Mouse (Mus musculus) A20 (cell line): ENCODE measurements at regions not wholly inside any gene's neighbourhood (a gene's known extent, or its start where the extent isn't known, plus 50 kb on each side); places are given as distances from the start of the nearest gene placed in this dataset.
"Not testable (repeated sequence)": the region's sequence is repeated elsewhere in the genome, so short reads cannot be mapped to it uniquely, and the experiment has no call there.

Experiments used
- DNase-seq: peaks from one replicate; pipeline ENCODE4 v3.0.0-alpha.2; 2011; ENCODE audit warnings: low read depth, low spot score

DNA sequence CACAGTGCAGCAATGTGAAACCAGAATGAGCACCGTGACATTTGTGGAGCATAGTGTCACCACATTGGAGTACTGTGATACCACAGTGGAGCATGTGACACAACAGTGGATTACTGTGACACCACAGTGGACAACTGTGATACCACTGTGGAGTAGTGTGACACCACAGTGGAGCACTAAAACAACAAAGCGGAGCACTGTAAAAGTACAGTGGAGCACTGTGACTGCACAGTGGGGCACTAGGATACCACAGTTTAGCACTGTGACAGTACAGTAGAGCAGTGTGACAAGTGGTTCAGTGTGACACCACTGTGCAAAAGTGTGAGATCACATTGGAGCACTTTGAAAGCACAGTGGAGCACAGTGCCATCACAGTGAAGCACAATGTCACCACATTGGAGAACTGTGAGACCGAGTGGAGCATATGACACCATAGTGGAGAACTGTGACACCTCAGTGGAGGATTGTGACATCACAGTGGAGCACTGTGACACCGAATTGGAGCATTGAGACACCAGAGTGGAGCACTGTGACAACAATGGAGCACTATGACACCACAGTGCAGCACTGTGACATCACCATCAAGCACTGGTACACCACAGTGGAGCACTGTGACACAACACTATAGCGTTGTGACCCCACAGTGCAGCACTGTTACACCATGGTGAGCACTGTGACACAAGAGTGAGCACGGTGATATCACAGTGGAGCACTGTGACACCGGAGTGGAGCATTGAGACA is 86.6 kb upstream of the Vmn1r2 start:
- no peak for DNase-seq

- DNase-seq = no peak
These were observed 85.8 kb upstream of the Vmn1r2 start for GRCm38 (mm10) chr4:3081148-3081952.

DNA sequence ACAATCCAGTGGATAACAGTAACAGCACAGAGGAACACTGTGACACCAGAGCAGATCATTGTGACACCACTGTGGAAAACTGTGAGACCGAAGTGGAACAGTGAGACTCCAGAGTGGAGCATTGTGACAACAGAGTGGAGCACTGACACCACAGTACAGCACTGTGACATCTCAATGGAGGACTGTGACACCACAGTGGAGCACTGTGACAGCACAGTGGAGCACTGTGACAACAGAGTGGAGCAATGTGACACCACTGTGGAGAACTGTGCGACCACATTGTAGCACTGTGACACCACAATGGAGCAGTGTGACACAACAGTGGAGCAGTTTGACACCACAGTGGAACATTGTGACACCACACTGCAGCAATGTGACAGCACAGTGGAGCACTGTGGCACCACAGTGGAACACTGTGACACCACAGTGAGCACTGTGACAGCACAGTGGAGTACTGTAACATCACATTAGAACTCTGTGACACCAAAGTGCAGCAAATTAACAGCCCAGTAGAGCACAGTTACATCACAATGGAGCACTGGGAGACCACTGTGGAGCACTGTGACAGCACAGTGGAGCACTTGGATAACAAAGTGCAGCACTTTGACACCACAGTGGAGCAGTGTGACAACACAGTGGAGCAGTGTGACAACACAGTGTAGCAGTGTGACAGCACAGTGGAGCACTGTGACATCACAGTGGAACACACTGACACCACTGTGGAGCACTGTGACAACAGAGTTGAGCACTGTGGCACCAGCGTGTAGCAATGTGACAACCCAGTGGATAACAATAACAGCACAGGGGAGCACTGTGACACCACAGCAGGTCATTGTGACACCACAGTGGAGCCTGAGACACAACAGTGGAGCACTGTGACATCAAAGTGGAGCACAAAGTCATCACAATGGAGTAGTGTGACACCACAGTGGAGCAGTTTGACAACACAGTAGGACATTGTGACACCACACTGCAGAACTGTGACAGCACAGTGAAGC is 84.9 kb upstream of the Vmn1r2 start:
- DNase-seq = no peak

DNA sequence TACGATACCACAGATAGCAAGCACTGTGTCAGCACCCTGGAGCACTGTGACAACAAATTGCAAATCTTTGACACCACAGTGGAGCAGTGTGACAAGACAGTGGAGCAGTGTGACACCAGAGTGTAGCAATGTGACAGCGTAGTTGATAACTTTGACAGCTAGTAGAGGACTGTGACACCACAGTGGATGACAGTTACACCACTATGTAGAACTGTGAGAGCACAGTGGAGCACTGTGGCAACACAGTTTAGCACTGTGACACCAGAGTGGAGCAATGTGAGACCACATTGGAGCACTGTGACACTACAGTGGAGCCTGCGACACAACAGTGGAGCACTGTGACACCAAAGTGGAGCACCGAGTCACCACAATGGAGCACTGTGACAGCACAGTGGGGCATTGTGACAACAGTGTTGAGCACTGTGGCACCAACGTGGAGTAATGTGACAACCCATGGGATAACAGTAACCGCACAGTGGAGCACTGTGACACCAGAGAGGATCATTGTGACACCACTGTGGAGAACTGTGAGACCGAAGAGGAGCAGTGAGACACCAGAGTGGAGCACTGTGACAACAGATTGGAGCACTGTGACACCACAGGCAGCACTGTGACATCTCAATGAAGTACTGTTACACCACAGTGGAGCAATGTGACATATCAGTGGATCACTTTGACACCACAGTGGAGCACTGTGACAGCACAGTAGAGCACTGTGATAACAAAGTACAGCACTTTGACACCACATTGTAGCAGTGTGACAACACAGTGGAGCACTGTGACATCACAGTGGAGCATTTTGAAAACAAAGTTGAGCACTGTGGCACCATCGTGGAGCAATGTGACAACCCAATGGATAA is 83.7 kb upstream of the Vmn1r2 start:
- DNase-seq = no peak

- DNase-seq = peak; percentile 39
These were observed 83.0 kb upstream of the Vmn1r2 start for GRCm38 (mm10) chr4:3084021-3084545.

DNA sequence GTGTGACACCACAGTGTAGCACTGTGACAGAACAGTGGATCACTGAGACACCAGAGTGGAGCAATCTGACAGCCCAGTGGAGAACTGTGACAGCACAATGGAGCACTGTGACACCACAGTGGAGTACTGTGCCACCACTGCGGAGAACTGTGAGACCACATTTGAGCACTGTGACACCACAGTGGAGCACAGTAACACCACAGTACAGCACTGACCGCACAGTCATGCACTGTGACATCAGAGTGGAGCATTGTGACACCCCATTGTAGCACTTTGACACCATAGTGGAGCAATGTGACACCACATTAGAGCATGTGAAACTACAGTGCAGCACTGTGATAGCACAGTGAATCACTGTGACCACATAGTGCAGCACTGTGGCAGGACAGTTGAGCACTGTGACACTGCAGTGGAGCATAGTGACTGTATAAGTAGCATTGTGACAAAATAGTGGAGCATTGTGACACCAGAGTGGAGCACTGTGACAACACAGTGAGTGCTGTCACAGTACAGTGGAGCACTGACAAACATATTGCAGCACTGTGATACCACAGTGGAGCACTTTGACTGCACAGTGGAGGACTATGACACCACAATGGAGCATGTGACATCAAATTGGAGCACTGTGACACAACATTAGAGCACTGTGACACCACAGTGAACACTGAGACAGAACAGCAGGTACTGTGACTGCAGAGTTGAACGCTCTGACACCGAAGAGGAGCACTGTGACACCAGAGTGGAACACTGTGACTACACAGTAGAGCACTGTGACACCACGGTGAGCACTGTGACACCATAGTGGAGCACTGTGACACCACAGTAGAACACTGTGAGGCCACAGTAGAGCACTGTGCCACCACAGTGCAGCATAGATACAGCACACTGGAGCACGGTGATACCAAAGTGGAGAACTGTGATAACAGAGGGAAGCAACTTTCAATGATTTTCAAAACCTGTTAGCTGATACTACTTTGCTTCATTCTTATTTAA is 81.4 kb upstream of the Vmn1r2 start:
- peak; percentile 14 for DNase-seq

- not testable (repeated sequence) for DNase-seq
These were observed 79.5 kb upstream of the Vmn1r2 start for GRCm38 (mm10) chr4:3087616-3088015.

- DNase-seq = peak; percentile 6
These were observed 77.3 kb upstream of the Vmn1r2 start for GRCm38 (mm10) chr4:3089567-3090377.

- peak; percentile 4 for DNase-seq
These were observed 76.8 kb upstream of the Vmn1r2 start for GRCm38 (mm10) chr4:3090378-3090735.

GRCm38 (mm10) chr4:3090742-3091141 is 76.4 kb upstream of the Vmn1r2 start:
- DNase-seq = no peak
